Mouse (Mus musculus) CH12F3 (cell line): ENCODE results near the gene Jund.

Source experiments
- in situ Hi-C: fragments of 300-500 bp; cut with MboI; formaldehyde crosslinking; loops from 2 replicates; pipeline ENCODE4 v1.14.3; 2020; ENCODE audit warnings: low sequenced_read_pairs

Gene Jund

DNA sequence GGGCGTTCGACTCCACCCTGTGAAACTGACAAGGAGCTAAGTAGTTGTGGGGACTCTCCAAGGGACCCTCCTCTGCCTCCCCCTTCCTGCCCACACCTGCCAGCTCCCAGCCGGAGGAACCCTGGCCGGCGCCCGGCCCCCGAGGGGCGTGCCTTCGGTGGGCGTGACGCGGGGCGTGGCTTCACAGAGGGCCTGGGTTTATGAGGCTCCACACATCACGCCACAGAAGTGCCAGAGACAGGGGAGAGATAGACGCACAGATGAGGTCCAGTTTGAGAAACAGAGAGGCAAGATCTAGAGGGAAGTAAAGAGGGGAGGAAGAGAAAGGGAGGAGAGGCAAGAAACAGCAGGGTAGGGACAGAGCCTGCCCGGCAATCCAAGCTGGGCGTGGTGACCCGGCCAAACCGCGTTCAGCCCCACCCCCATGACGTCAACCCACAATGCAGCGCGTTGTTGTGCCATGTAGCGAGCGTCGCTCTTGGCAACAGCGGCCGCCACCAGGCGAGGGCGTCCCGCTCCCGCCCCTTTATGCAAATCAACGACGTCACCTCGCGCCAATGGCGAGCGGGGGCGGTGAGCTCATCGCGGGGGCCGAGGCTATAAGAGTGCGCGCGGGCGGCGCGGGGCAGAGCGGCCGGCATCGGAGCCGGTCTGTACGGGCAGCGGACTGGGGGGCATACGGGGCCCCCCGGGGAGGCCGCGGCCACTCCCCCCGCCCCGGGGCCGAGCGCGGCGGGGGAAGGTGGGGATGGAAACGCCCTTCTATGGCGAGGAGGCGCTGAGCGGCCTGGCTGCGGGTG lies at the start of gene Jund:
TSS of gene Jund (plus strand) at position 640 of the 800 bp plus-strand sequence.
- in situ Hi-C loops, result no loop called here

DNA sequence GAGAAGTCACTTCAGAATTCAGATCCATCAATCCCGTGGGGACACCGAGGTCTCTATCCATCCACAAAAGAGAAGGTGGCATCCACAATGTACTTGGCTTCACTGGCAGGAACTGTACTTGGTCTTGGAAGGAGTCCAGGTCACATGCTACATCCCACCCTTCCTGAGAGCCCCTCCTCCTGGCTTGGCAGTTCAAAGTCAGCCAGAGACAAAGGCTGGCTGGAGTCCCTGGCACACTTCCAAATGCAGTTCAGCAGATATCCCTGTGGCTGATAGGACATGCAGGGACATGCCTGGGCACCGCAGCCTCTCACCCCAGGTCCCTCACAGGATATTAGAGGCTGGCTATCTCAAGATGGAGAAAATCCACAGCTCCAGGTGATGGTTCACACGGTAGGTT lies 49.4 kb upstream of the Jund start:
- in situ Hi-C loops, result no loop called here

DNA sequence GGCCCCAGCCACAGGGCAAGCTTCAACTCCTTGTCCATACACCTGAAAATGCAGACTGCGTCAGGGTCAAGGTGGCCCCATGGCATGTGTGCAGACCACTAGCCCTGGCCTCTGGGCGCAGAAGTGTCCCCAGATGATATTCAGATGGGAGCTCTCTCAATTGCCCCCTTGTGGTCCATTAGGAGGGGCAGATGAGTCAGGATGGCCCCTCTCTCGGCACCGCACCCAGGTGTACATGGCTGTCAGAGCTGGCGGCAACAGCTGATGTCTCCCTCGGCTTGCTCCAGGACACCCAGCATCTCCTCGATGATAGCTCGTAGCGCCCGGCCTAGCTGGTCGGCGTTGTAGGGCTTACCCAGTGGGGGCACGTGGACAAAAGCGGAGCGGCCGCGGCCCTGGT lies 48.4 kb upstream of the Jund start:
- in situ Hi-C loops, result no loop called here

DNA sequence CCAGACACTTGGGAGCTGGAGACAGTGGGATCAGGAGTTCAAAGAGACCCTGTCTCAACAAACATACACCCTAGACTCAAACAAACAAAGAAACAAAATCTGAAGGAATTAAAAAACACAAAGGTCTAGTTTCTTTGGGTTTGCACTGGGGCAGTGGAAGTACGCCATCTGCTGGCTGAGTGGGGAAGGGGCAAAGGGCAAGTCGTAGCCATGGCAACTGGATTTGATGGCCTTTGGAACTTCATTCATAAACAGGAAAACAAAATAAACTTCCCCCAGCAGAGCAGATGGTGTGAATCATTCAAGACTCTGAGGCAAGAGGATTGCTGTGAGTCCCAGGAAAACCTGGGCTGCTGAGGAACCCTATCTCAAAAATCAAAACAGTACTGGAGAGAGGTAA lies 45.5 kb upstream of the Jund start:
- in situ Hi-C loops, result no loop called here

DNA sequence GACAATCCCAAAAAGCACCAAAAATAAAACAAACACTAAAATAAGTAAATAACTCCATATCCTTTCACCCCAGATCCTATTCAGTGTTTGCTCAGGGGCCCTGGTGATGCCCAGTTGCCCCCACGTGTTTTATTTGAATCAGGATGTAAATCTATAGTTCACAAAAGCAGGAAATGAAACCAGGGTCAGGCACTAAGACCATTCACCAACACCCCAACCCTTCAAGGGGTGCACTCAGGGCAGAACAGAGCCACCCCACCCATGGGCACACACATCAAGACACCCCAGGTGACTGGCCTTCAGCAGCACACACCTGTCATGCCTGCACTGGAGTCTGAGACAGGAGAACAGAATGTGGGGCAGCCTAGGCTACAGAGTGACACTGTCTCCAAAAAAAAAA lies 44.6 kb upstream of the Jund start:
- in situ Hi-C loops, result no loop called here

DNA sequence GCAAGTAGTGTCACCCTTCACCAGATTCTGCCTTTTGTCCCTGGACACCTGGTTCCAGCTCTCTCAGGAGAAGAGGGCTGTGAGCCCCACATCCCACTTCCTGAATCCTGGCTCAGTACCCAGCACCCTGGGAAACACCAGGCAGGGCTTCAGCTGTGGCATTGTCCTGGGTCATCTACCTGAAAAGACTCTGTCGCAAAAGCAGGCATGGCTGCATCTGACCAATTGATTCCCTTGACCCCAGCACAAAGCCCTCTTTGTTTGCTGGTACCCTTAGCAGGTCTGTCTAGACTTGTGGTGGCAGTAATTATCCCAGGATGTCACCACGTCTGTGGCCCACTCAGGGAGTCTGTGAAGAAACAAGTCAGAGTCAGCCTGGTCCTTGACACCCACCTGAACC lies 43.3 kb upstream of the Jund start:
- in situ Hi-C loops, result no loop called here

DNA sequence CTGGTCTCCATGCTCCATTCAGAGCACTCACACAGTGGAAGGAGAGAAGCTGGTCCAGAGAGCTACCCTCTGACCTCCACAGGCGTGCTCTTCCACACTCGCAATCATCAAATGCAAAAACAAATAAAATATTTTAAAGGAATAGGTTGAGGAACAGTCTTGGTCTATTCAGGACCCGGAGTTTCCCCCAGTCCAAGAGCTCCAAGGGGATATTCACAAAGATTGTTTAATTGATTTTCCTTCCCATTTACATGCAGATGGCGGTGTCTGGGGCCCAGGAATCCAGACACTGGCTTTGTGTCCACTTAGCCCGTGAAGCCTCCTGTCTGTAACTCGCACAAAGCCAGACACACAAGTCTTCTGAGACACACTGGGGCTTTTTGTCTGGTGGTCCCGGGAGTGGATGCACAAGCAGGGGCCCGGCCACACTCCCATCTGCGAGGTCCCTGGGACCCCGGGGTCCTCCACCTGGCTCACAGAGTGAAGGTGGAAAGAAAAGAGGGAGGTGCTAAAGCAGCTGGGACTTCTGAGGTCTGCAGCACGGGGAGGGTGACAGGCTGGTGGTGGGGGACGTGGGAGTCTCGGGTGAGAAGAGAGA lies 42.5 kb upstream of the Jund start:
- in situ Hi-C loops, result no loop called here

DNA sequence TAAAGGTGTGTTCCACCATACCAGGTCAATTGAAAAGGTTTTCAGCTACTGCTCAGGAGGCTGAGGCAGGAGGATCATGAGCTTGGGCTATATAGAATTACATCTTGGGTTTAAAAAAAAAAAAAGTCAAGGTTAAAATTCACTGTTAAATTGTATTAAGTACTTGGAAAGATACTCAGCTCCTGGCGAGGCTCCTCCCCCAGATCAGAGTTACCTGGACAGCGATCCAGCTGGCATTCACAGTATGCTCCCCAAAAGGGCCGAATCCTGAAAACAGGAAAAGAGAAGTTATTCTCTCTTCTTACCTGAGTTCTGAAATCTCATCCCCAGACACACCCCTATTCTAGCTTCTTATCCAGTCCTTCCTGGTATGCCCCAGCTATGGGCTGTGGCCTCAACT lies 41.5 kb upstream of the Jund start:
- in situ Hi-C loops, result no loop called here

DNA sequence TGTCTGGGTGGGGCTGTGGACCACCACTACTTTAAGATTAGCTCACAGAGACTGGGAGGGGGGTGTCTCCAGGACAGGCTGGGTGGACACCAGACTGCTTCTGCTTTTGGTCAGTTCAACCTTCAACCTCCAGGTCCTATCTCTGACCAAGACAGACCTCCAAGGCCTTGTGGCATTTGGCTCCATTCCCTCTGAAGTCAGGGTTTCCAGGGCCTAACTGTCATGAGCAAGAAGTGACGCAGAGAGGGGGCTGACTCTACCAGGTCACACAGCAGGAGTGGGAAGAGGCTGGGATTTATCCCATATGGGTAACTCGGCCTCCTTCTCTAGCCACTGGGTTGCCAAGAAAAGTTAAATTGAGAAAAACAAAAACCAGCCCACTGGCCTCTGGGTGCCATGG lies 41.0 kb upstream of the Jund start:
- in situ Hi-C loops, result no loop called here

DNA sequence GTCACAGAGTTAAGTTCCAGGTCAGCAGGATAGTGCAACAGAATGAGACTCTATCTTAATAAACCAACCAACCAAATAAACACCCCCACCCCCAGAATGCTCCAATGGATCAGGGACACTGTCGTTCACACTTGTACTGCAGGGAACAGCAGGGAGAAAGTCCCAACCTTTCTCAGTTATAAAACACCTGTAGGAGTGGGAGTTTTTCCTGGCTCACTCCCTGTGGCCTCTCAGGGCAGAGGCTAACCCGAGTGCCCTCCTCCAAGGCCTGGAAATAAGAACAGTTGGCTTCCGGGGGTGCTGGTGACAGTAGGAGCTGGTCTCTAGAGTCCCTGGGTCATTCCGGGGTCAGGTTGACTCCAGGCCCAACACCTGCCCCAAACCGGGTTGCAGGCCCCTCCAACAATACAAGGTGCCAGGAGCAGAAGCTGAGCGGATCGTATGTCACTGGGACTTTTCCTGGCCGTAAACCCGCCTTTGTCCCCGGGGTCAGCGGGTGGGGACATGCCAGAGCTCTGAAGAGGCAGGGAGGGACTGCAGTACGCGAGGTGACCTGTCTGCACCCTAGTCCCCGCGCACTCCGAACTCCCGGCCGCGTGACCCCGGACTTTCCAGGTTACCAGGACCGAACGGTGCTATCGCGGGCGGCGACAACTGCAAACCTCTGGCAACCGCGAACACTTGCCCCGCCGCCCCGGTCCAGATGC lies 39.7 kb upstream of the Jund start:
- in situ Hi-C loops, result no loop called here

DNA sequence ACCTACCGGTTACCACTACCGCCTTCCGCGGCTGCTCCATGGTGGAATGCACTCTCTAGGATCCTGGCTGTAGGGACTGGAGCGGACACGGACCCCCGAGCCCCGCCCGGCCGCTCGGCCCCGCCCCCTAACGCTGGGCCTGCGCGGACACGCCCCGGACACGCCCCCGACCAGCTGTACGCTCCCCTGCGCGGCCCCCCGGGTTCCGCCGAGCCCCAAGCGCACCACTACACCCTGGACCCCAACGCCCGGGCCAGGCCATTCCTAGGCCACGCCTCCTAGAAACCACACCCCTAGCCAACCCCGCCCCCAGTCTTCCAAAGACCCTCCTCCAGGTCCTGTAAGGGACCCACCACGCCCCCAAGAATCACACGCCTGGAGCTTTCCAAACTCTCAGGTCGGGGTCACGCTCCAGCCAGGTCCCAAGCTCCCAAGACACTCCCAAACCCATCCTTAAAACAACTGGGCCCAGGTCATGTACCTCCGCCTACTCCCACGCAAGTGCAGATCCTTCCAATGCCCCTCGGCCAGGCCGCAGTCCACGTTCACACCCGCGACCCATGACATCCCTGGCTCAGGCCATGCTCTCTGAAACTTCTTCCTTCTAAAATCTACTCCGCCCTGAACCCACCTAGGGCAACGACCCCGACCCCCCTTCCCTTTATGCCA lies 39.0 kb upstream of the Jund start:
- in situ Hi-C loops, result no loop called here

DNA sequence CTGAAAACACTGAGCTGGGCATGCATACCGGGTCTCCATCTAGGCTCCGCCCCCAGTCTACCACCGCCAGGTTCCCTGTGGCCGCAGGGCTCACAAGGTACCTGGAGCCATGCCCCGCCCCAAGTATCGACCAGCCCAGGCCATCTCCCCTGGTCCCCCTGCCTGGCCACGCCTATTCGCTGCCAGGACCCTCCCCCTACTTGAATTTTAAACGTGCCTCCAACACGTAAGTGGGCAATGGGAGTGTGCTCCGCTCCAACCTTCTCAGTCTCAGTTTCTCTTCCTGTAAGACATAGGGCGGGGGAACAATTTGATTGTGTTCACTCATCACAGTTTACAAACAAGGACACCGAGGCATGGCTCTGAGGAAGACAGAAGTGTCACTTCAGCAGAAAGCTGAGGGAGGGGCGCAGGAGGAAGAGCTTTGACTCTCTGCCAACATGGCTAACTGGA lies 38.5 kb upstream of the Jund start, which contains the start of gene Pgpep1:
TSS of gene Pgpep1 (minus strand) at position 116 of the 453 bp plus-strand sequence.
- in situ Hi-C loops, result no loop called here

DNA sequence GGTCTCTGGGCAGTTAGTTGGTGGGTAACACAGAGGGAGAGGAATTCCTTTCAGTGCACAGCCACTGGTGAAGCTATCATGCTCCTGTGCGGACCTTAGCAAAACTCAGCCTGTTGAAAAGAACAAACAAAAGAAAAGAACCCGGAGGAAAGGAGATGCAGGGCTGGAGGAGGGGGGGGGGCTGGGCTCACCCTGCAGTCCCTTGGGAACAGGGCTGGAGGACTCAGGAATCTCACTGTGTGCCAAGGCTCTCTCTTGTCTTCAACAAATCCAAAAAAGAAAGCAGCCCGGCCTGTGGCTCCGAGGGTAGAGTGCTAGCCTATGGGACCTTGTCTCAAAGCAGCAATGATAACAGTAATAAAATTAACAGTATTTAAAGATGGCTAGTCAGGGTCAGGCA lies 35.1 kb upstream of the Jund start:
- in situ Hi-C loops, result no loop called here

DNA sequence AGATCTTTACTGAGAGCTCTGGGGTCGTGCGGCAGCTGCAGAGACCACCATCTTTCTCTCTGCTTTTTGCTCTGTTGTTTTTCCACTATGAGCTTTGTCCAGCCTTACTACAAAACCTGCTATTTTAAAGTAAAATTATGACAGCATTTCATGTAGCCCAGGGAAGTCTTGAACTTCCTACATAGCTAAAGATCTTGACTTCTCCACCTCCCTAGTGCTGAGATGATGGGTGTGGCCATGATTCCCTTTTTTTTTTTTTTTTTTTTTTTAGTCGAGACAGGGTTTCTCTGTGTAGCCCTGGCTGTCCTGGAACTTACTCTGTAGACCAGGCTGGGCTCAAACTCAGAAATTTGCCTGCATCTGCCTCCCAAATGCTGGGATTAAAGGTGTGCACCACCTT lies 34.1 kb upstream of the Jund start:
- in situ Hi-C loops, result no loop called here

DNA sequence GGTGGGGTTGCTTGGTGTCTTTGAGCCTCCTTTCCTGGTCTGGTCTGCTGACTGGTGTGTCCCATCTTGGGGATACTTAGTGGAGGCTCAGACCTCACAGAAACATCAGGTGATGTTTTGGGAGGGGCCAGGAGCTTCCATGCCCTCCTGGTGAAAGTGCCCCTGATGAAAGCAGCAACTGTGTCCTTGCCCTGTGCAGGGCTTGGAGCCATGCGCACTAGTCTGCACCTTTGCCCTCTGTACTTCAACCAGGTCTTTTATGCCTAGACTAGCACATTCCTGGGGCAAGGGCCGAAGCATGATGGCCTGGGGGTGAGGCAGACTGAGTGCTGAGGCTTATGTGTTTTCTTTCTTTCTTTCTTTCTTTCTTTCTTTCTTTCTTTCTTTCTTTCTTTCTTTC lies 33.1 kb upstream of the Jund start:
- in situ Hi-C loops, result no loop called here

DNA sequence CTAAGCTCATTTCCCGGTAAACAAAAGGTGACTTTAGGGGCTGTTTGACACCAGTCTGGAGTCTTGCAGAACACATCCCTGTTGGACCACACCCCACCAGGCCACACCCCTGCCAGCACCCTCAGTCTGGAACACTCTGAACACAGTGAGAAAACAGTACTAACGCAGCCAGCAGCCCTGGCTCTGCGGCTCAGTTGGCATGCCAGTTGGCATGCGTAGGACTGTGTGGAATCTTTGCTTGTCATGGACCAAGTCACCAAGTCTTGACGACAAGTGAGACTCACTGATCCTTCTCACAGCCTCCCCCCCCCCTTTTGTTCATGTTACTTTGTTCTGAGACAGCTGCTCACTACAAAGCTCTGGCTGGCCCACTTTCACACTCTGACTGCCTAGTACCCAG lies 31.7 kb upstream of the Jund start:
- in situ Hi-C loops, result no loop called here

DNA sequence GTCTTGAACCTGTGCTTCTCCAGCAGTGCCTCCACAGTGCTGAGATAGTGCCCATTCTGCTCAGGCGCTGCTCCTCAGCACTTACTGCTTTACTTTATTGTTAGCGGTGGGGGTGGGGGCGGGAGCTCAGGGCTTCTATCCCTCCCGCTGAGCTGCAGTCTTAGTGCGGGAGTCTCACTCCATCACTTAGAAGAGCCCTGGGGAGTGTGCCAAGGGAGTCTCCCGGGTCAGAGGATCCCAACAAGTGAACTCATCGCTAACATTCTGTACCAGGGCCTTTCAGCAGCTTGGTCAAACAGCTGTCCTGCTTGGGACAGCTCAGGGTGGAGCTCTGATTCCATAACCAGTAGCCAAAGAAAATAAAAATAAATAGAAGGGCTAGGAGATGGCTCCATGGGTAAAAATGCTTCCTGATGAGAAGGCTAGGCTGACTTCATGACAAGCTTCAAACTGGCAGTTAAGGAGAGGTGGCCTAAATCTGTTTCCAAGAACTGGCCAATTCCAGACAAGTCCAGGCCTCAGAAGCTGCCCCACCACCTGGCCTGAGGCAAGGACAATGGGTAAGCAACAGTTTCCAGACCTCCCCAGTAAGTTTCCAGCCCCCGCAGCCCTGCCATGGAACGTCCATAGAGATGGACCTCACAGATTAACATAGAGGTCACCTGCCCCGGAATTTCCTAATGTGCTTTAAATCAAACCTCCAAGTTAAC lies 27.0 kb upstream of the Jund start:
- in situ Hi-C loops, result no loop called here

DNA sequence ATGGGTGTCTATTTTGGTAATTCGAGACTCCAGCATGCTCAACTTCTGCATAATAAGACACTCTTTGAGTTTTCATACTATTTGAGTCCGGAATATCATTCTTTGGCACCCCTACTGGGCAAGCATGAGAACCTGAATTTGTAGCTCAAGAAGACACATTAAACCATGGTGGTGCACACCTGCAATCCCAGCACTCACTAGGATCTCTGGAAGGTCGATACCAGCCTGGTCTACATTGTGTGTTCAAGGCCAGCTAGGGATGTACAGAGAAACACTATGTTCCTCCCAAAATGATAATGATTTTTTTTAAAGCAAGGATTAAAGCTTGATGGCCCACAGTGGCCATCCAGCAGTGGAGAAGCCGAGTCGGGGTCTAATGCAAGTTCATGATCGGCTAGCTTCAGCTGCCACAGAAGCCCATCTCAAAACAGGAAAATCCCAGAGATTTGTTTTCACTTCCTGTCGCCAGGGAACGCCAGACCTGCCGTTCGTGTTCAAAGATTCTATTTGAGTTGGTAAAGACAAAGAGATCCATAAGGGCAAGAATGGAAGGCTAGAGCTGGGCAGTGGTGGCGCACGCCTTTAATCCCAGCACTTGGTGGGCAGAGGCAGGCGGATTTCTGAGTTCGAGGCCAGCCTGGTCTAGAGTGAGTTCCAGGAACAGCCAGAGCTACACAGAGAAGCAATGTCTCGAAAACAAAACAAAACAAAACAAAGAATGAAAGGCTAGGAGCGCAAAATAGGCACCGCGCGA lies 26.2 kb upstream of the Jund start:
- in situ Hi-C loops, result no loop called here

DNA sequence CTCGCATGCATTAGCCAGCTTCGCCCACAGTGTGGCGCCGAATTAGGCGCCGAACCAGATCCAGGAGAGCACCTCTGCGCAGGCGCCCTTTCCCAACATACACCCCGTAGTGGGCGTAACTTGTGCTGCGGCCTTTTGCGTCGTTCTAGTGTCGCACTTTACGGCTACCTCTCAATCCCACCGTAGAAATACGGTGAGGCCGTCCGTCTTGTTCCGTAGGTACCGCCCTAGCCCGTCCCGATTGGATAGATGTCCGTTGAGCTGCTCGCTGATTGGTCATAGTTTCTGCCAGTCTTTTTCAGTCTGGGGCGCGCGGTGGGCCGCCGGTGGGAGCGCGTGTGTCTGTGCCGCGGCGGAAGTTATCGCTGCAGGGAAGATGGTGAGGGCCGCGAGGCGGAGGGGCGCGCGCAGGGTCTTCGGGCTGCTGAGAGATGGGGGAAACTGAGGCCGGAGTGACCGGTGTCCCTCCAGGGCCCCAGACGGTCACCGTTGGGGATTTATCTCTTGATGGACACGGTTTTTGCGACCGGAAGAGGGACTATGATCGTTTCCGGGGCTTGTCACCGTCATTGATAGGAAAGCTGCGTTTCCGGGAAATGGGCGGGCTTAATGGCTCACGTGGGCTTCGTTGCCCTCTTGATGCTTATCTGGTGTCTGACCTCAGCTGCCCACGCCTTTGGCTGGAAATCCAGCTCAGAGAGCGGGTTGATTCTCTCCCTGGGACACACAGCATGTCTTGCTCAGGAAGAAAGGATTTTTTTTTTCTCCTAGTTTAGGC lies 25.5 kb upstream of the Jund start, which contains the start of gene Lsm4:
TSS of gene Lsm4 (plus strand) at position 170 of the 778 bp plus-strand sequence.
- in situ Hi-C loops, result no loop called here
